Mouse (Mus musculus): ENCODE measurements around the gene 1110017D15Rik. TPM values are rescaled to one million over a fixed set of nuclear protein-coding genes. Genes with fewer than 3 reads are reported as not detected.
"Not testable (repeated sequence)": the region's sequence is repeated elsewhere in the genome, so short reads cannot be mapped to it uniquely, and the experiment has no call there.

Gene 1110017D15Rik
- polyA plus RNA-seq, 1 experiment from 2014 or later = 24.2 TPM

- H3K4me3 ChIP-seq (replicated peaks; ENCODE audit: low read length) = peak within 1 kb of the TSS; percentile 67
- WGBS = under 1% methylated on average over 70 of the region's 70 CpGs
- peak within 1 kb of the TSS; percentile 53 for H3K4me2 ChIP-seq (replicated peaks)
- peaks cover 5% of the 10 kb centered on the region for H3K4me1 ChIP-seq (replicated peaks; ENCODE audit: control insufficient read depth, insufficient read depth, low read length)
- ATAC-seq (ENCODE audit: low FRiP score) (peak; percentile 98), DNase-seq (ENCODE audit: low spot score) (peak; percentile 99)
- no peaks in the 10 kb centered on the region for H3K9me3 ChIP-seq (ENCODE audit: control insufficient read depth, low read length)
- H3K9ac ChIP-seq = peak within 1 kb of the TSS; percentile 74
- H3K36me3 ChIP-seq (replicated peaks; ENCODE audit: control insufficient read depth, insufficient read depth) = no peaks in the 10 kb centered on the region
- H3K27ac ChIP-seq = peak within 1 kb of the TSS; percentile 44
- no peaks in the 10 kb centered on the region for H3K27me3 ChIP-seq (ENCODE audit: control insufficient read depth, insufficient read depth, low read length)
These were observed 52.5 kb downstream of the 1110017D15Rik start, which contains the start of the genes Kif24 and Nudt2 for GRCm38 (mm10) chr4:41464345-41465286. Gene Kif24, minus strand, starts transcription at chr4:41464887. Gene Nudt2, plus strand, starts transcription at chr4:41465151.

DNA sequence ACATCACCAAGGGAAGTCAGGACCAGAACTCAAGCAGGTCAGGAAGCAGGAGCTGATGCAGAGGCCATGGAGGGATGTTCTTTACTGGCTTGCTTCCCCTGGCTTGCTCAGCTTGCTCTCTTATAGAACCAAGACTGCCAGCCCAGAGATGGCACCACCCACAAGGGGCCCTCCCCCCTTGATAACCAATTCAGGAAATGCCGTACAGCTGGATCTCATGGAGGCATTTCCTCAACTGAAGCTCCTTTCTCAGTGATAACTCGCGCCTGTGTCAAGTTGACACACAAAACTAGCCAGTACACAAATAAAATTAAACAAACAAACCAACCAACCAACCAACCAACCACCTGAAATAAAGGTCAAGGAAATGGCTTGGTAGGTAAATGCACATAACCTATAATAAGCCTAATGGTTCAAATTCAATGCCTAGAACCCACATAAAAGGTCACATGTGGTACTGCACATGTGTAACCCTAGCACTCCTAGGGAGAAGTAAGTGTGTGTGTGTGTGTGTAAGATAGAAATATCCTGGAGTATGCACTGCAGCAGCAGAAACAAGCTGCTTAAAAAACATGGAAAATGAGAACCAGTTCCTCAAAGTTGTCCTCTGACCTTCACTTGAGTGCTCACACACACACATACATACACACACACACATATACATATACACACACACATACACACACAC lies 53.9 kb downstream of the 1110017D15Rik start:
- not testable (repeated sequence) for H3K4me3 ChIP-seq (replicated peaks; ENCODE audit: low read length); H3K36me3 ChIP-seq (replicated peaks; ENCODE audit: control insufficient read depth, insufficient read depth); H3K27me3 ChIP-seq (ENCODE audit: control insufficient read depth, insufficient read depth, low read length); H3K27ac ChIP-seq; H3K4me1 ChIP-seq (replicated peaks; ENCODE audit: control insufficient read depth, insufficient read depth, low read length); H3K9me3 ChIP-seq (ENCODE audit: control insufficient read depth, low read length); H3K9ac ChIP-seq; DNase-seq (ENCODE audit: low spot score); ATAC-seq (ENCODE audit: low FRiP score)
- peak overlapping the region; percentile 53 for H3K4me2 ChIP-seq (replicated peaks)
- WGBS = 90% methylated on average over 3 of the region's 3 CpGs

DNA sequence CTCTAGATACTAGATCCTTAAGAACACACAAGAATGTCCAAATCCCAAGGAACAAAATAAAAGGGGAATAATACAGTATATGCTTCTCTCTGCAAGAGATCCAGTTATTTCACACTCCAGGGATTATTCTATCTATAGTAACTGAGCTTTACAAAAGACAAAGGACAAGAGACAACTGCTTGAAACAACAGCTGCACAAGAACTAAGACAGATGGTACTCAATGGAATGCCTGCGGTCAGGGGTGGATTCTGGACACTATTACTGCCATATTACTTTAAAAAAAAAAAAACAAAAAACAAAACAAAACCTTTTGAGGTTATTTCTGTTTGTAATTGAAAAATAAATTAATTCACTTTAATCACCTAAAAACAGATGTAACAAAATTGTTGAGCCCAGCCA lies 56.4 kb downstream of the 1110017D15Rik start:
- no peak for DNase-seq (ENCODE audit: low spot score)
- Histone ChIP-seq H3K4me3 (replicated peaks; ENCODE audit: low read length) (no peak overlapping the region), H3K36me3 (replicated peaks; ENCODE audit: control insufficient read depth, insufficient read depth) (no peaks in the 10 kb centered on the region), H3K9me3 (ENCODE audit: control insufficient read depth, low read length) (no peaks in the 10 kb centered on the region), H3K4me2 (replicated peaks) (no peak overlapping the region), H3K4me1 (replicated peaks; ENCODE audit: control insufficient read depth, insufficient read depth, low read length) (peaks cover 5% of the 10 kb centered on the region), H3K27ac (no peak overlapping the region), H3K27me3 (ENCODE audit: control insufficient read depth, insufficient read depth, low read length) (no peaks in the 10 kb centered on the region), H3K9ac (no peak overlapping the region)
- WGBS = 95% methylated on average over 1 of the region's 1 CpGs
- no peak for ATAC-seq (ENCODE audit: low FRiP score)

Other genes with a start within 250 kb of the 1110017D15Rik start
- gene Ubap2, start 242.2 kb downstream of the 1110017D15Rik start, polyA plus RNA-seq (2014; fragmentation: Nextera tagmentation; extraction: Ambion mirVana) = 49.7 and 50.2 TPM in 2 replicates
- gene Dcaf12, start 202.4 kb downstream of the 1110017D15Rik start, polyA plus RNA-seq (2014; fragmentation: Nextera tagmentation; extraction: Ambion mirVana) = 55.7 and 63.8 TPM in 2 replicates
- gene Ubap1, start 168.3 kb downstream of the 1110017D15Rik start, polyA plus RNA-seq (2014; fragmentation: Nextera tagmentation; extraction: Ambion mirVana) = 64.1 and 68.7 TPM in 2 replicates
- gene Kif24, start 52.4 kb downstream of the 1110017D15Rik start, polyA plus RNA-seq (2014; fragmentation: Nextera tagmentation; extraction: Ambion mirVana) = 2.3 and 3.4 TPM in 2 replicates
- 72.5 and 82.6 TPM in 2 replicates for gene Nudt2, start 52.2 kb downstream of the 1110017D15Rik start, polyA plus RNA-seq (2014; fragmentation: Nextera tagmentation; extraction: Ambion mirVana)
- 10.3 and 12.4 TPM in 2 replicates for gene AI464131, start 14.3 kb downstream of the 1110017D15Rik start, polyA plus RNA-seq (2014; fragmentation: Nextera tagmentation; extraction: Ambion mirVana)
- 20.0 and 23.5 TPM in 2 replicates for gene Fam219a, start 52.2 kb upstream of the 1110017D15Rik start, polyA plus RNA-seq (2014; fragmentation: Nextera tagmentation; extraction: Ambion mirVana)
- gene Dnaic1, start 52.4 kb upstream of the 1110017D15Rik start, polyA plus RNA-seq (2014; fragmentation: Nextera tagmentation; extraction: Ambion mirVana) = 2.0 and 2.3 TPM in 2 replicates
- 127 and 130 TPM in 2 replicates for gene Enho, start 123.0 kb upstream of the 1110017D15Rik start, polyA plus RNA-seq (2014; fragmentation: Nextera tagmentation; extraction: Ambion mirVana)
- 19.2 and 21.8 TPM in 2 replicates for gene Cntfr, start 179.8 kb upstream of the 1110017D15Rik start, polyA plus RNA-seq (2014; fragmentation: Nextera tagmentation; extraction: Ambion mirVana)
- 39.9 and 40.6 TPM in 2 replicates for gene Il11ra1, start 182.7 kb upstream of the 1110017D15Rik start, polyA plus RNA-seq (2014; fragmentation: Nextera tagmentation; extraction: Ambion mirVana)
- 57.5 and 60.5 TPM in 2 replicates for gene Rpp25l, start 196.2 kb upstream of the 1110017D15Rik start, polyA plus RNA-seq (2014; fragmentation: Nextera tagmentation; extraction: Ambion mirVana)
- 271 and 274 TPM in 2 replicates for gene Dctn3, start 205.8 kb upstream of the 1110017D15Rik start, polyA plus RNA-seq (2014; fragmentation: Nextera tagmentation; extraction: Ambion mirVana)
- 1.0 and 1.5 TPM in 2 replicates for gene Arid3c, start 213.8 kb upstream of the 1110017D15Rik start, polyA plus RNA-seq (2014; fragmentation: Nextera tagmentation; extraction: Ambion mirVana)
- gene Galt, start 237.9 kb upstream of the 1110017D15Rik start, polyA plus RNA-seq (2014; fragmentation: Nextera tagmentation; extraction: Ambion mirVana) = 46.2 and 47.2 TPM in 2 replicates
- gene Sigmar1, start 238.8 kb upstream of the 1110017D15Rik start, polyA plus RNA-seq (2014; fragmentation: Nextera tagmentation; extraction: Ambion mirVana) = 77.5 and 84.5 TPM in 2 replicates

All from hindbrain, embryonic 14.5 days (tissue).